Mouse (Mus musculus) embryonic fibroblast, embryonic 13.5 days (primary cell): ENCODE data around the gene Icosl.

ENCODE experiments used
- CTCF ChIP-seq: IDR thresholded peaks from 2 replicates; pipeline ENCODE4 v1.5.1; 2011; ENCODE audit warnings: mild to moderate bottlenecking, control low read depth, low read length, moderate library complexity, borderline replicate concordance; ENCODE audit not compliant: insufficient read depth
- POLR2A ChIP-seq: IDR thresholded peaks from 2 replicates; pipeline ENCODE4 v1.6.1; 2011; ENCODE audit warnings: low read depth, mild to moderate bottlenecking, control low read depth, low read length, moderate library complexity

GRCm38 (mm10) chr10:78126311-78126710 lies 57.2 kb downstream of the Icosl start:
- TF ChIP-seq CTCF: no peak
- TF ChIP-seq POLR2A: no peak
